Mouse (Mus musculus) CH12.LX (cell line): ENCODE measurements around the gene Ppp4r4.

Experiments
- CTCF ChIP-seq, 2 experiments: IDR thresholded peaks in 1 of 2; conservative IDR thresholded peaks in 1 of 2; 2 replicates each; pipeline ENCODE4 v1.5.1; 2011 to 2012; ENCODE audit warnings: low read depth in 2 of 2, low read length in 2 of 2, improper control_type of control experiment in 1 of 2, inconsistent platforms in 1 of 2, mild to moderate bottlenecking in 1 of 2, moderate library complexity in 1 of 2
- IRF4 ChIP-seq: IDR thresholded peaks from 2 replicates; pipeline ENCODE4 v1.6.1; 2014; ENCODE audit warnings: low read depth, mild to moderate bottlenecking, inconsistent platforms, low read length, improper control_type of control experiment
- MYC ChIP-seq: IDR thresholded peaks from 2 replicates; pipeline ENCODE4 v1.6.1; 2011; ENCODE audit warnings: low read depth, mild to moderate bottlenecking, improper control_type of control experiment, low read length
- POLR2A ChIP-seq: IDR thresholded peaks from 2 replicates; pipeline ENCODE4 v1.6.1; 2011; ENCODE audit warnings: low read depth, mild to moderate bottlenecking, improper control_type of control experiment, low read length
- POLR2AphosphoS2 ChIP-seq: IDR thresholded peaks from 2 replicates; pipeline ENCODE4 v1.6.1; 2011; ENCODE audit warnings: low read depth, low read length, improper control_type of control experiment
- SMC3 ChIP-seq: IDR thresholded peaks from 2 replicates; pipeline ENCODE4 v1.6.1; 2011; ENCODE audit warnings: low read depth, low read length, improper control_type of control experiment
- TCF12 ChIP-seq: IDR thresholded peaks from 2 replicates; pipeline ENCODE4 v1.6.1; 2014; ENCODE audit warnings: low read depth, mild to moderate bottlenecking, inconsistent platforms, low read length, improper control_type of control experiment
- UBTF ChIP-seq: IDR thresholded peaks from 2 replicates; pipeline ENCODE4 v1.6.1; 2012; ENCODE audit warnings: low read depth, mild to moderate bottlenecking, inconsistent platforms, low read length, improper control_type of control experiment, moderate library complexity
- ZC3H11A ChIP-seq: IDR thresholded peaks from 2 replicates; pipeline ENCODE4 v1.6.1; 2012; ENCODE audit warnings: low read depth, mild to moderate bottlenecking, inconsistent platforms, low read length, improper control_type of control experiment
- ZNF384 ChIP-seq: IDR thresholded peaks from 2 replicates; pipeline ENCODE4 v1.6.1; 2012; ENCODE audit warnings: low read depth, low read length, improper control_type of control experiment, inconsistent platforms

GRCm38 (mm10) chr12:103492767-103493166 is 39.3 kb upstream of the Ppp4r4 start:
- no peak for TF ChIP-seq IRF4
- TF ChIP-seq CTCF (conservative IDR thresholded peaks at IDR 0.05 in 1 of 2, IDR thresholded peaks at IDR 0.05 in 1 of 2; ENCODE audit: low read depth in 2 of 2, low read length in 2 of 2), result peak; percentile 97 to 98
- TF ChIP-seq POLR2A, result no peak
- no peak for TF ChIP-seq POLR2AphosphoS2
- no peak for TF ChIP-seq UBTF
- peak; percentile 96 for TF ChIP-seq SMC3
- no peak for TF ChIP-seq ZNF384
- no peak; the same call in 1 of the 2 replicates for TF ChIP-seq MYC
- TF ChIP-seq TCF12, result peak; percentile 37; the same call in 1 of the 2 replicates
- TF ChIP-seq ZC3H11A, result peak; percentile 66
